Comparison of ENCODE assay signal across 26 mouse cellular contexts in the genomic region with DNA sequence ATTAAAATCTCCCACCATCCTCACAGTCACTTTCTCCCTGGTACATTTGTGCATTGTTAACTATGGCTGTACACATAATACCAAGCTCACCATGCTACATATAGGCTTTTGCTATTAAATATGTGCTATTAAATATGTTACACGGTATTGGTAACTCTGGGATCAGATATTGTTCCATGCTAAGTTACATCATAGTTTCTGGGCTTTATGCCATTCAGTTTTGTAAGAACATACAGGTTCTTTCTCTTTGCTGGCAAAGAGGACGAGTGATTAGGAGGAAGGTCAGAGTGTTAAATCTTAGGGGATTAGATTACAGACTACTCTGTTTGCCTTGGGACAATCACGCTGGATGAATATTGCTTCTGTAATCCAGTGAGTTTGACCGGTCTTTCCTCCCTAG.
"Had no signal": no experiment of that assay in that cellular context is flagged by ENCODE, and none has a peak within 500 bp of the region (broad histone marks: within the 10 kb centered on the region; RNA-seq: fewer than 3 reads in every experiment).

No protein-coding gene starts in this region.

- H3K27me3 ChIP-seq: hindbrain, embryonic 12.5 days; intestine, embryonic 15.5 days; limb, embryonic 13.5 days; limb, embryonic 15.5 days; liver, embryonic 13.5 days; liver, embryonic 15.5 days had no signal

- H3K4me2 ChIP-seq: heart, embryonic 12.5 days; hindbrain, embryonic 12.5 days; hindbrain, embryonic 14.5 days; intestine, embryonic 15.5 days; limb, embryonic 13.5 days; limb, embryonic 15.5 days; liver, embryonic 11.5 days; liver, embryonic 13.5 days; liver, embryonic 15.5 days had no signal

- H3K4me3 ChIP-seq: heart, adult 2 months; heart, embryonic 10.5 days; heart, embryonic 12.5 days; hindbrain, embryonic 10.5 days; hindbrain, embryonic 12.5 days; intestine, embryonic 15.5 days; limb, embryonic 13.5 days; limb, embryonic 15.5 days; liver, embryonic 13.5 days; liver, embryonic 15.5 days had no signal

- ATAC-seq: hindbrain, embryonic 16.5 days; inflammation-experienced regulatory T-cells, adult 6 months; intestine, embryonic 15.5 days; intestine, postnatal 0 days had no signal

- H3K4me1 ChIP-seq: heart, embryonic 10.5 days; heart, embryonic 12.5 days; hindbrain, embryonic 10.5 days; hindbrain, embryonic 12.5 days; intestine, embryonic 15.5 days; limb, embryonic 13.5 days; limb, embryonic 15.5 days; liver, embryonic 13.5 days; liver, embryonic 15.5 days had no signal

- H3K9me3 ChIP-seq: heart, embryonic 10.5 days; hindbrain, embryonic 10.5 days; hindbrain, embryonic 12.5 days; intestine, embryonic 15.5 days; limb, embryonic 13.5 days; limb, embryonic 15.5 days; liver, embryonic 13.5 days; liver, embryonic 15.5 days had no signal

- H3K9ac ChIP-seq: heart, embryonic 12.5 days; hindbrain, embryonic 12.5 days; hindbrain, embryonic 14.5 days; intestine, embryonic 15.5 days; limb, embryonic 13.5 days; limb, embryonic 15.5 days; liver, embryonic 13.5 days; liver, embryonic 15.5 days had no signal

- DNase-seq: gastrocnemius, postnatal 14 days; gastrocnemius, postnatal 36 days; heart, adult 2 months; heart, postnatal 10 days; heart, postnatal 4 days; kidney, adult 18-20 months; kidney, adult 8-10 months; kidney, postnatal 14 days; kidney, postnatal 36 days; layer of hippocampus, adult 9-11 months; layer of hippocampus, postnatal 36 days; left cerebral cortex, postnatal 4 days; liver, embryonic 13.5 days had no signal

- H3K36me3 ChIP-seq: heart, embryonic 10.5 days; heart, embryonic 12.5 days; hindbrain, embryonic 10.5 days; hindbrain, embryonic 12.5 days; intestine, embryonic 15.5 days; limb, embryonic 13.5 days; limb, embryonic 15.5 days; liver, embryonic 13.5 days; liver, embryonic 15.5 days had no signal

- H3K27ac ChIP-seq: heart, adult 2 months; heart, embryonic 10.5 days; hindbrain, embryonic 10.5 days; hindbrain, embryonic 12.5 days; hindbrain, embryonic 14.5 days; intestine, embryonic 15.5 days; limb, embryonic 13.5 days; limb, embryonic 15.5 days; liver, embryonic 13.5 days; liver, embryonic 15.5 days had no signal
